Mouse (Mus musculus): ENCODE results near the gene Olfr134. TPM values are rescaled to one million over a fixed set of nuclear protein-coding genes. Genes with fewer than 3 reads are reported as not detected.
"Not testable (repeated sequence)": the region's sequence is repeated elsewhere in the genome, so short reads cannot be mapped to it uniquely, and the experiment has no call there.

Olfr134 gene
- polyA plus RNA-seq (2015; fragmentation: Nextera tagmentation; extraction: Ambion mirVana) = not detected in 2 replicates

- H3K27ac ChIP-seq = no peak within 1 kb of the TSS
- H3K9me3 ChIP-seq = no peaks in the 10 kb centered on the region
- WGBS = 74% methylated on average over 3 of the region's 3 CpGs
- no peaks in the 10 kb centered on the region for H3K36me3 ChIP-seq (replicated peaks)
- H3K4me2 ChIP-seq = no peak within 1 kb of the TSS
- H3K9ac ChIP-seq = no peak within 1 kb of the TSS
- no peaks in the 10 kb centered on the region for H3K4me1 ChIP-seq
- no peaks in the 10 kb centered on the region for H3K27me3 ChIP-seq (replicated peaks)
- ATAC-seq (replicated peaks) = no peak
- no peak within 1 kb of the TSS for H3K4me3 ChIP-seq
Measured at GRCm38 (mm10) chr17:38171088-38171487, at the start of gene Olfr134. Gene Olfr134, plus strand, starts transcription at chr17:38171388.

DNA sequence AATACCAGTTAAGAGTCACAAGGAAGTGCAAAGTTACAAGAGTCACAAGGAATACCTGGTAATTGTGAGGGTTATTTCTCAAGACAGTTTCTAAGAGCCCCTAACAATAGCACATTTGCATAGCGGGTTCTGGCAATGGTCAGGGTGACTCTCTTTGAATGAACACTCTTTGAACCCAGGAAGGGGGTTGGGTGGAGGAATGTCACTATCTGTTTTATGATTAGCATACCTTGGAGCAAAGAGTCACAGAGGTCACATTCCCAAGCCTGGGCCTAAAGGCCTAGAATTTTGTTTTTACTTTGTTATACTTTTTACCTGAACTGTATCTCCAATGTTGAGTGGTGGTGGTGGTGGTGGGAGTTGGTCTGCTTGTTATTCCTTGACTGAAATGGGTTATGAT, 47.0 kb upstream of the Olfr134 start:
- not testable (repeated sequence) for ATAC-seq (replicated peaks); H3K36me3 ChIP-seq (replicated peaks); H3K9ac ChIP-seq; H3K9me3 ChIP-seq; H3K4me3 ChIP-seq; H3K27ac ChIP-seq; H3K4me1 ChIP-seq; H3K4me2 ChIP-seq; H3K27me3 ChIP-seq (replicated peaks)
- 68% methylated on average over 1 of the region's 1 CpGs for WGBS

DNA sequence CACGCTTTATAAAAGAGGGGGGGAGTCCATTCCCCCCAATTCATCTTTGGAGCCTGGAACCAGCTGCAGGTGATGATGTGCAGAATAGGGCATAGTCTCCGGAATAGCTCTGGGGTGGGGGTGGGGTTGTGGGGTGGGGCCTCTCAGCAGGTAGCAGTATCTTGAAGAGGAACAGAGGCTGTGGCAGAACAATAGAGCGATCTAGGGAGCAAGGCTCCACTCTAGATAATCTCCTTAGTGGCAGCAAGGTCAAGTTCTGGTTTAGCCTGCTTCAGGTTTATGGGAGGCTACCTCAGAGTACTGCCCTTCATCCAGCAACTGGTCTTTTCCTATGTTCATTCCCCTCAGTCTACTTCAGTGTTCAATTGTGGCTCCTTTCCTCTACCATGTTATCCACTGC, 45.8 kb upstream of the Olfr134 start:
- 56% methylated on average over 3 of the region's 3 CpGs for WGBS

DNA sequence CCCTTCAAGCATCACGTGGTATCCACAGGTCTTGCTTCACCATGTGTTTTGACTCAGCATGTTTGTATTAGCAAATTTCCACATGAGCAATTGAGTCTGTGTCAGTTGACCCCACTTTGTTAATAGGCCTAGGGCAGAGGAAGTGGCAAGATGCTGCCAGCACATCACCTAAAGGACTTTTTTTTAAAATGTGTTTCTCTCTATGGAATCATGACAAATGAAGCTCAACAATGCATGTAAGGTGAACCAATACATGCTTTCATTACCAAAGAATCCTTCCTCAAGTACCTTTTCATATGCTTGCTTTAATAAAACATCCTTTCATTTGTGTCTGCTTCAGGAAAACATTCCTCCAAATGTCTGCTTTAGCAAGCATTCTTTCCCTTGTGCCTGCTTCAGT, 36.8 kb upstream of the Olfr134 start, which contains the start of gene Olfr132:
Olfr132 (minus strand) TSS at position 101 of the 400 bp plus-strand sequence.
- H3K4me2 ChIP-seq = no peak within 1 kb of the TSS
- H3K27ac ChIP-seq = no peak within 1 kb of the TSS
- H3K9me3 ChIP-seq = no peaks in the 10 kb centered on the region
- H3K4me1 ChIP-seq = no peaks in the 10 kb centered on the region
- no peaks in the 10 kb centered on the region for H3K36me3 ChIP-seq (replicated peaks)
- no peaks in the 10 kb centered on the region for H3K27me3 ChIP-seq (replicated peaks)
- H3K4me3 ChIP-seq = no peak within 1 kb of the TSS
- 64% methylated on average over 1 of the region's 1 CpGs for WGBS
- ATAC-seq (replicated peaks) = no peak
- H3K9ac ChIP-seq = no peak within 1 kb of the TSS

More for the DNA sequence above, 45.8 kb upstream of the Olfr134 start:
- H3K36me3 ChIP-seq (replicated peaks); H3K4me1 ChIP-seq; H3K27ac ChIP-seq; H3K9ac ChIP-seq; H3K4me2 ChIP-seq; H3K4me3 ChIP-seq; ATAC-seq (replicated peaks); H3K9me3 ChIP-seq; H3K27me3 ChIP-seq (replicated peaks): not testable (repeated sequence)

DNA sequence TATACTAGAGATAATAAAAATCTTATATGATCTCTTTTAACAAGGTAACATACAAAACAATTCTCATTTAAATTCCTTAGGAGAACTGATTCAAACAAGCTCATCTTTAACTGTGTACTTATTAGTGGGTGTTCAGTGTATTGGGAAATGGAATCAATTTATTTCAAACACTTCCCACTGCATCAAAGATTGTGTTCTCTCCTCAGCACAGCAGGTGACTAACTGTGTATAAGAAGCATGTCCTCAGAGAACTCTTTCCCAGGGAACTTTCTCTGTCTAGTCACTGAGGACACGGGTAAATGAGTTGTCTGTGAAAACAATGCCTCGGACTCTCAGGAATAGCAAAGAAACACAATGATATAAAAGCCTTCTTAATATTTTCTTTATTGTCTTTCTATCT, 26.2 kb upstream of the Olfr134 start, which contains the start of gene Olfr133:
Olfr133 (plus strand) TSS at position 301 of the 400 bp plus-strand sequence.
- Histone ChIP-seq H3K27ac (no peak within 1 kb of the TSS), H3K27me3 (replicated peaks) (no peaks in the 10 kb centered on the region), H3K4me2 (no peak within 1 kb of the TSS), H3K9ac (no peak within 1 kb of the TSS), H3K4me3 (no peak within 1 kb of the TSS), H3K36me3 (replicated peaks) (no peaks in the 10 kb centered on the region), H3K4me1 (no peaks in the 10 kb centered on the region), H3K9me3 (no peaks in the 10 kb centered on the region)
- WGBS = 52% methylated on average over 2 of the region's 2 CpGs
- ATAC-seq (replicated peaks) = no peak

- WGBS = 98% methylated on average over 1 of the region's 1 CpGs
- no peak within 1 kb of the TSS for H3K9ac ChIP-seq
- H3K36me3 ChIP-seq (replicated peaks) = no peaks in the 10 kb centered on the region
- no peaks in the 10 kb centered on the region for H3K4me1 ChIP-seq
- no peaks in the 10 kb centered on the region for H3K27me3 ChIP-seq (replicated peaks)
- H3K4me3 ChIP-seq = no peak within 1 kb of the TSS
- H3K9me3 ChIP-seq = no peaks in the 10 kb centered on the region
- ATAC-seq (replicated peaks) = no peak
- H3K4me2 ChIP-seq = no peak within 1 kb of the TSS
- H3K27ac ChIP-seq = no peak within 1 kb of the TSS
Measured at GRCm38 (mm10) chr17:38204035-38204434, 32.8 kb downstream of the Olfr134 start, which contains the start of gene Olfr135. Gene Olfr135, plus strand, starts transcription at chr17:38204335.

Other genes with a start within 250 kb of the Olfr134 start
- not detected in 2 replicates for gene Olfr761, start 218.3 kb upstream of the Olfr134 start, polyA plus RNA-seq (2015; fragmentation: Nextera tagmentation; extraction: Ambion mirVana)
- not detected in 2 replicates for gene Olfr129, start 111.3 kb upstream of the Olfr134 start, polyA plus RNA-seq (2015; fragmentation: Nextera tagmentation; extraction: Ambion mirVana)
- gene Olfr130, start 107.5 kb upstream of the Olfr134 start, polyA plus RNA-seq (2015; fragmentation: Nextera tagmentation; extraction: Ambion mirVana) = not detected in 2 replicates
- gene Olfr131, start 82.7 kb upstream of the Olfr134 start, polyA plus RNA-seq (2015; fragmentation: Nextera tagmentation; extraction: Ambion mirVana) = not detected in 2 replicates
- not detected in 2 replicates for gene Olfr132, start 36.9 kb upstream of the Olfr134 start, polyA plus RNA-seq (2015; fragmentation: Nextera tagmentation; extraction: Ambion mirVana)
- gene Olfr133, start 26.1 kb upstream of the Olfr134 start, polyA plus RNA-seq (2015; fragmentation: Nextera tagmentation; extraction: Ambion mirVana) = not detected in 2 replicates
- gene Olfr135, start 32.9 kb downstream of the Olfr134 start, polyA plus RNA-seq (2015; fragmentation: Nextera tagmentation; extraction: Ambion mirVana) = not detected in 2 replicates
- not detected in 2 replicates for gene Olfr138, start 89.6 kb downstream of the Olfr134 start, polyA plus RNA-seq (2015; fragmentation: Nextera tagmentation; extraction: Ambion mirVana)
- gene Olfr137, start 136.2 kb downstream of the Olfr134 start, polyA plus RNA-seq (2015; fragmentation: Nextera tagmentation; extraction: Ambion mirVana) = not detected in 2 replicates
- gene Olfr136, start 158.4 kb downstream of the Olfr134 start, polyA plus RNA-seq (2015; fragmentation: Nextera tagmentation; extraction: Ambion mirVana) = not detected in 2 replicates
- not detected in 2 replicates for gene Esp36, start 248.8 kb downstream of the Olfr134 start, polyA plus RNA-seq (2015; fragmentation: Nextera tagmentation; extraction: Ambion mirVana)